Mouse (Mus musculus) lung, postnatal 0 days (tissue): ENCODE measurements around the gene Smox.

ENCODE experiments used
- CTCF ChIP-seq: IDR thresholded peaks from 2 replicates; pipeline ENCODE4 v1.5.1; 2016; ENCODE audit warnings: antibody characterized with exemption, mild to moderate bottlenecking
- EP300 ChIP-seq: IDR thresholded peaks from 2 replicates; pipeline ENCODE4 v1.6.1; 2016; ENCODE audit warnings: antibody characterized with exemption, mild to moderate bottlenecking, control low read depth

- no peak for TF ChIP-seq EP300
- no peak for TF ChIP-seq CTCF
Observed at GRCm38 (mm10) chr2:131481733-131482132, 9.6 kb upstream of the Smox start.
